Mouse (Mus musculus): ENCODE measurements around the gene Emb. TPM values are rescaled to one million over a fixed set of nuclear protein-coding genes. Genes with fewer than 3 reads are reported as not detected.

Gene Emb
- 32.9 and 46.1 TPM in 2 replicates for polyA plus RNA-seq (2015; fragmentation: Nextera tagmentation; extraction: Ambion mirVana)

DNA sequence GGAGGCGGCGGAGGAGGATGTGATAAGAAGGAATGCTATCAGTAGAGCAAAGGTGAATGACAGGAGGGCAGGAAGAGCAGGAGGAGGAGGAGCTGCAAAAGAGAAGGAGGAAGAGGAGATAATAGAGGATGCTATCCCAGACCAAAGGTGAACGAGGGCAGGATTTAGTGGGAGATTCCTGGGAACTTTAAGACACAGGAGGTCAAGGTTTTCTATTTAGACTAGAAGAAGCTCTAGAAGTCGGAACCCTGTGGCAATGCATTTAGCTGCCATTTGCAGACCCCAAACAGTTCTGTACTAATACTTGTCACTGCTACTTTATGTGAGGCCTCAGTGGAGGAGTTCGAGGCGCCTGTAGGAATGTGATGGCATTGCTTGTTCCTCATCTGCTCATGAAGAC is at the start of gene Emb:
Gene Emb (plus strand): TSS at position 301 of the 400 bp plus-strand sequence.

DNA sequence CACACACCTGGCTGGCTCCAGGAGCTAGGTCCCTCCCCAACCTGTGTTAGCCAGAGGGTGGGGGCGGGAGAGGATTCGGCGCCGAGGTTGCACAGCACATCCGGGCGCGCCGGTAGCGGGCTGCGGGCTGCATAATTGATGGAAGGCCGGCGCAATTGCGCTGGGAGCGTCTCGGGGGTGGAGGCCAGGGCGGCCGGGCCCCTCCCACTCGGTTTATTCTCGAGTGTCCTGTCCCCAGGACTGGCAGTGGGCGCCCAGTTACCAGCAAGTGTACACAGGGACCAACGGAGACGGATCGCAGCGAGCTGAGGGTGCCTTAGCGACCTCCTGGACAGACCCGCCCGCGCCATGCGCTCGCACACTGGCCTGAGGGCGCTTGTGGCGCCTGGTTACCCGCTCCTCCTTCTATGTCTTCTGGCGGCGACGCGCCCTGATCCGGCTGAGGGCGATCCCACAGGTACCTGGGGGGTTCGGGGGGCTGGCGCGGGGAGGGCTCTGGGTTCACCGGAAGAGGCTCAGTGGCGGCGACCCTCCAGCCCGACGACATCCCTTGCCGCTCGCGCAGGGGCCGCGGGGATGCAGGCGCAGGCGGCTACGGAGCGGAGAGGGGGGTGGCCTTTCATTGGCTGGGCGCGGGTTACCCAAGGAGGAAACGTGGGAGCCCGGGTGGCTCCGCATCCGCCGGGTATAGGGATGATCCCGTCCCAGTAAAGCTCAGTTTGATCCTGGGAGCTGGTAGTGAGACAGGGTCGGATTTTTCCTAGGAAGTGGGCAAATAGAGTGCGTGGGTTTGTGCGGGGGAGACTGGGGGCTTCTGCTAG is 12.4 kb downstream of the Emb start, which contains the start of gene Gm17509:
Gene Gm17509 (minus strand): TSS at position 575 of the 821 bp plus-strand sequence.

Other genes starting within 250 kb of the Emb start
- gene Parp8, start 183.0 kb upstream of the Emb start, polyA plus RNA-seq (2015; fragmentation: Nextera tagmentation; extraction: Ambion mirVana) = 5.4 and 8.1 TPM in 2 replicates
- gene Gm17509, start 12.5 kb downstream of the Emb start, polyA plus RNA-seq (2015; fragmentation: Nextera tagmentation; extraction: Ambion mirVana) = 0.08 and 0.10 TPM in 2 replicates

Measured in spleen, postnatal 0 days (tissue).